Mouse (Mus musculus) embryonic fibroblast, embryonic 13.5 days (primary cell): ENCODE measurements around the gene Mad2l2.

ENCODE experiments used
- CTCF ChIP-seq: IDR thresholded peaks from 2 replicates; pipeline ENCODE4 v1.5.1; 2011; ENCODE audit warnings: mild to moderate bottlenecking, control low read depth, low read length, moderate library complexity, borderline replicate concordance; ENCODE audit not compliant: insufficient read depth
- POLR2A ChIP-seq: IDR thresholded peaks from 2 replicates; pipeline ENCODE4 v1.6.1; 2011; ENCODE audit warnings: low read depth, mild to moderate bottlenecking, control low read depth, low read length, moderate library complexity

DNA sequence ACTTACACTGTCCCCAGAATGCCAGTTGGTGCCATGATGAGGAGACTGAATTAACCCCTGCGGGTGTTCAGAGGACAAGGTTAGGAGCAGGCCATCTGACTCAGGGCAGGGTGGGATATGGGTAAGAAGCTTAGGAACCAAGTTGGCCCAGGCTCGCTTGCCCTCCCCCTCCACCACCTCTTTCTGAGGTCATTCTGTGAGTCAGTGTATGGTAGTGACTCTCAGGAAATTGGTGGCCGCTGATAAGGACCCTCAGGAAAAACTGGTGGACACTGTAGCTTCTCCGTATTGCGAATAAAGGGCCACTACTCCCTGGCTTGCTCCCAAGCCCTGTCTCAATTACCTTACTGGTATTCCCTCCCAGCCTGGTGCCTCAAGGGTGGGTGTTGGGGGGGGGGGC, 21.0 kb upstream of the Mad2l2 start:
- TF ChIP-seq CTCF, result no peak
- TF ChIP-seq POLR2A, result no peak
